Mouse (Mus musculus) thymus, adult 2 months (tissue): ENCODE data around the gene Fam178b. TPM values are rescaled to one million over a fixed set of nuclear protein-coding genes. Genes with fewer than 3 reads are reported as not detected.

Experiments
- DNase-seq: peaks from one replicate; pipeline ENCODE4 v3.0.0; 2021
- H3K27ac ChIP-seq: fragments of 200-500 bp; 2 replicates; pipeline ENCODE4 v1.5.1; 2012; ENCODE audit warnings: low read length, control low read depth; ENCODE audit not compliant: control insufficient read depth, insufficient read depth
- H3K27me3 ChIP-seq: fragments of 200-500 bp; 2 replicates; pipeline ENCODE4 v1.6.1; 2012; ENCODE audit warnings: mild to moderate bottlenecking, low read length, moderate library complexity, mixed read lengths; ENCODE audit not compliant: control insufficient read depth, insufficient read depth
- H3K36me3 ChIP-seq: fragments of 200-500 bp; 2 replicates; pipeline ENCODE4 v1.6.1; 2012; ENCODE audit warnings: mild to moderate bottlenecking, low read length, moderate library complexity; ENCODE audit not compliant: control insufficient read depth, insufficient read depth
- H3K4me1 ChIP-seq: fragments of 200-500 bp; replicated peaks from 2 replicates; pipeline ENCODE4 v1.6.1; 2012; ENCODE audit warnings: low read length; ENCODE audit not compliant: control insufficient read depth, insufficient read depth
- H3K4me3 ChIP-seq: fragments of 200-500 bp; 2 replicates; pipeline ENCODE4 v1.5.1; 2012; ENCODE audit warnings: mild to moderate bottlenecking, low read length, control low read depth, moderate library complexity; ENCODE audit not compliant: control insufficient read depth, insufficient read depth
- CTCF ChIP-seq: fragments of 200-500 bp; IDR thresholded peaks from 2 replicates; pipeline ENCODE4 v1.5.1; 2012; ENCODE audit warnings: mild to moderate bottlenecking, control low read depth, low read length, moderate library complexity, borderline replicate concordance; ENCODE audit not compliant: control insufficient read depth, poor library complexity, insufficient read depth; ENCODE audit errors: extremely low read depth
- POLR2A ChIP-seq: fragments of 200-500 bp; IDR thresholded peaks from 2 replicates; pipeline ENCODE4 v1.6.1; 2012; ENCODE audit warnings: mild to moderate bottlenecking, low read length, control low read depth, moderate library complexity; ENCODE audit not compliant: control insufficient read depth, poor library complexity, insufficient read depth; ENCODE audit errors: extremely low read depth
- WGBS: fragments of 180-500 bp; shearing (Covaris S2); methylation state at CpG from one replicate; pipeline ENCODE4 v1.1.7; 2018; 5-methylcytosine and 5-hydroxymethylcytosine counted together
- polyA plus RNA-seq: library from polyadenylated mRNA; depleted of rRNA; stranded (reverse); fragments of >200 nt; gene quantifications from 2 replicates; pipeline ENCODE4 v1.2.3, GENCODE M21; 2012; rRNA removed

The Fam178b gene
- polyA plus RNA-seq = 1.4 and 1.9 TPM in 2 replicates

DNA sequence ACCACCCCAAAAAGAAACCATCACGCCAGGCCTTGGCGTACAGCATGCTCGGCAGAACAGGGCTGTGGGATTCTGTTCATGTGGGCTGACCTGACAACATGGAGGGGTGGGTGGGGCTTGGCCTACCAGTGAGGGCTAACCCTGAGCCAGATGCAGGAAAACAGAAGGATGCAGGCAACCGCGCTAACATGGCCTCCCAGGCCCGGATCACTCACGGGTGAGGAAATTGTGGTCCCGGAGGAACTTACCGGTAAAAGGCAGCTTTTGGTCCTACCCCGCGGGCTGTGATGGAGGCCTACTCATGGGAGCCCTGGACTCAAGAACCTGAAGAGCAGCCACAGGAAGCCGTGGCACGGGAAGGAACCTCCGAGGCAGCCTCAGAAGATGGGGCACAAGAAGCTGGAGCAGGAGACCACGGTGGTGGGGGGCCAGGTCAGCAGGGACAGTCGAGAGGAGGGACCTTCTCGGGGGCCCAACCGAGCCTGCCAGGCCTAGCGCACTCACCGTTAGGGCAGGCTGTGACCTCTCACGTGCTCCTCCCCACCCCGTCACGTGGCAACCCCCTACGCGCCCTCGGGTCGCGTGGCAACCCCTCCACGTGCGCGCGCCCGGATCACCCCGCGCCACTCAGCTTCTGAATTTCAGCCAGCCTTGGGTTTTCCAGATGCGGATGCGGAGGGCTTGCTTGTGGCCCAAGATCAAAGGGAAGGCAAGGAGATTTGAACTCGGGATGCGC is at the start of gene Fam178b:
Fam178b (minus strand) TSS at position 564 of the 736 bp plus-strand sequence.
- no peaks in the 10 kb centered on the region for H3K27me3 ChIP-seq
- no peaks in the 10 kb centered on the region for H3K36me3 ChIP-seq
- H3K4me1 ChIP-seq = no peaks in the 10 kb centered on the region
- no peak for DNase-seq
- H3K27ac ChIP-seq = no peak within 1 kb of the TSS
- TF ChIP-seq CTCF (no peak), POLR2A (no peak)
- 96% methylated on average over 39 of the region's 39 CpGs for WGBS
- no peak within 1 kb of the TSS for H3K4me3 ChIP-seq

DNA sequence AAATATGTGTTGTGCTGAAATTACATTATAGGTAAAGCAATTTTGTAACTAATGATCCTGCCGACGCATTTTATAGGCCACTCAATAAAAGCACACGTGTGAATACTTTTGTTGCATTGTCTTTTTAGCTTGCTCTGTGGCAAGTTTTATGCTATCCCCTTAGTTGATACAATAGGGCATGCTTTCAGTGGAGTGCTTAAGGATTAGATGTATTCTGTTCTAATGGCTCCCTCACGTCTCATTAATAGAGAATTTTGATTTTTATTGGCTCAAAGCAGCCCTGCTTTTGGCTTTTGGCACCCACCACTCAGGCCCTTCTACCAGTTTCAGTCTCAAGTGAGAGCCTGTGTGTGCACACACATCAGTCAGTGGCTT is 41.1 kb upstream of the Fam178b start:
- no peak for DNase-seq
- H3K27ac ChIP-seq = no peak overlapping the region
- no peaks in the 10 kb centered on the region for H3K36me3 ChIP-seq
- TF ChIP-seq POLR2A (no peak), CTCF (no peak)
- peaks cover 28% of the 10 kb centered on the region for H3K4me1 ChIP-seq
- WGBS = 97% methylated on average over 4 of the region's 4 CpGs
- H3K4me3 ChIP-seq = no peak overlapping the region
- H3K27me3 ChIP-seq = no peaks in the 10 kb centered on the region

DNA sequence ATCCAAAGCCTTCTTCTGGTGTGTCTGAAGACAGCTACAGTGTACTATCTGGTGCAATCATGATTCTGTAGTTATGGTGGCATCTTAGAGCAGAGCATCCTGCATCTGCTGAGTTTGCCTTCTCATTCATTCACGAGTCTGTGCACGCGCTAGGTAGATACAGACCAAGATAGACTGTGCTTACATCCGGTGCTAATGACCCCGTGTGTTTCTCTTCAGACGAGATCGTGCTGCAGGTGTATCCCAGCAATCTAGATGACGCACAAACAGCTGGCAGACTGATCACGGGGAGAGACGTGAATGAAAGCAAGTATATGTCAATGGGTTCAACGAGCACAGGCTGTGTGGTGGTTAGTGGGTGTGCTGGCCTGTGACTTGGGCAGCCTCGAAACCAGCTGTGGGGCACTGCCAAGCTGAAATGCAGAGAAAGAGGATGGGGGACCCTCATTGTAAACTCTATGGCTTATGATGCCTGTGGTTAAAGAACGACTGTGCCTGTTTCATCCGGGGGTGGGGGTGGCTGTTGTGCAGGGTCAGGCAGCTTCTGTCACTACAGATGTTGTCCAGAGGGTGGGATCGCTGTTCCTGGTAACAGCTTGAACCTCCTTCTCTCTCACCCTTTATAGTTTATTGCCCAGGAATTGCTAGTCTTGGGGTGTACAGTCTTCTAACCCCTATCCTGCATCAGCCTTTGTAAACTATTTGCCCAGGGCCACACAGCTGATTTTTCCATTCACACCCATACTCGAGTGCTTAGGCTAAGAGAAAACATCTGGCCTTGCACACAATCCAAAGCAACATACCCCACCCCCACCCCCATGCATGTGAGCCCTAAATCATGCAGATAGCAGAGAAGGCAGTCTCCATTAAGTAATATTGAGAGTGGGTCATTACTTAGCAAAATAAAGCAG is 40.4 kb upstream of the Fam178b start:
- Histone ChIP-seq H3K27me3 (no peaks in the 10 kb centered on the region), H3K36me3 (no peaks in the 10 kb centered on the region), H3K4me3 (no peak overlapping the region), H3K27ac (peak overlapping the region; percentile 45; the same call in 1 of the 2 replicates), H3K4me1 (peaks cover 30% of the 10 kb centered on the region)
- DNase-seq = peak; percentile 16
- TF ChIP-seq POLR2A (no peak), CTCF (no peak)
- WGBS = 26% methylated on average over 16 of the region's 16 CpGs

DNA sequence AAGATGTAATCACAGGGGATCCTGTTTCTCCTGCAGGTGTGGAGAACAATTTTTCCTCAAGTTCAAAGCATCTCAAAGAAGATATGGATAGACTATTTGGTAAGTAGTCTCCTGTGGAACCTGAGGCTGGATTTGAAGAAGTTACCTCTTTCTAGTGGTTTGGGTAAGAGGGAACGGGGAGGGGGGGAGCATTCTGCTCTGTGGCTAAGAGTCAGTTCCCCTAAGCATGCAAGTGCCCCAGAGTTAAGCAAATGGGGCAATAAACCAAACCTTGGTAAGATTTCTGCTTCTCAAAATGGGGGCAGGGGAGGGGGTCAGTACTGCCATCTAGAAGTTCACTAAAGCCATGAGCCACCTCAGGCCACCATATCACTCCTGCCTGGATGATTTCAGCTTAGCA is 35.8 kb upstream of the Fam178b start:
- no peak for DNase-seq
- H3K27me3 ChIP-seq = no peaks in the 10 kb centered on the region
- 21% methylated on average over 1 of the region's 1 CpGs for WGBS
- no peaks in the 10 kb centered on the region for H3K36me3 ChIP-seq
- no peak for TF ChIP-seq CTCF
- TF ChIP-seq POLR2A = no peak
- no peak overlapping the region for H3K27ac ChIP-seq
- H3K4me1 ChIP-seq = peaks cover 30% of the 10 kb centered on the region
- no peak overlapping the region for H3K4me3 ChIP-seq

DNA sequence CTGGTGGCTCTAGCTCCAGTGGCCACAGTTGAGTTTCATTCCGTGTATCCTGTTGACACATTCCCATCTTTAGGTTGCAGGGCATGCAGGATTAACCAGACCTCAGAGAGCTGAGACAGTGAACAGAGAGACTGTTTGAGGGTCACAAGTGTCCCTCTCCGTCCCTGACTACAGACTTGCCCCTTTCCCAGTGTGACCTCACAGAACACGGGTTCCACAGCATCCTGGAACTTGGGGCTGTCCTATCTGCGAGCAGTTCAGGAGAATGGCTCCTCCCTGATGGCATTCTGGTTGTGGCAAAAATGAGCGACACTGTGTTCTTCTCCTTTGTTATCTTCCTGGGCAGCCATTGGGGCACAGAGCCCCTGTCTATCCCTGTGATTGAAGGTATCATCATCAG is 31.3 kb upstream of the Fam178b start, which contains the start of gene Actr1b:
Actr1b (minus strand) TSS at position 112 of the 400 bp plus-strand sequence.
- H3K36me3 ChIP-seq = no peaks in the 10 kb centered on the region
- TF ChIP-seq POLR2A (no peak), CTCF (no peak)
- 91% methylated on average over 5 of the region's 5 CpGs for WGBS

DNA sequence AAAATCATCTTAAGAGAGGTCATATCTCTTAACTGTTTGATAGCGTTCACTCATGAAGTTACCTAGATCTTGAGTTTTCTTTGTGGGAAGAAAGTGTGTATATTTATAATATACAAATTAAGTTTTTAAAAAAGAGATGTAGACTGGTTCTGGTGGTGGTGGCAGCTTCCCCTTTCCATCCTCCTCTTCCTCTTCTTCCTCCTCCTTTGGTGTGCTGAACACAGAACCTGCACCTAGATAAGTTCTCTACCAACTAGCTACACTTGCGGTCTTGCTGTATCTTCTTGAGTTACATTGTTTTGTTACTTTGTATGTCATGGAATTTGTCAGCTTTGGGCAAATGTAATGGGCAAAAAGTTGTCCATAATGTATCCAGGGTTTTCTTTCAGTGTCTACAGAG is 28.1 kb upstream of the Fam178b start:
- Histone ChIP-seq H3K27me3 (no peaks in the 10 kb centered on the region), H3K36me3 (no peaks in the 10 kb centered on the region; the same call in 1 of the 2 replicates), H3K4me1 (peaks cover 13% of the 10 kb centered on the region), H3K4me3 (no peak overlapping the region), H3K27ac (no peak overlapping the region)
- no peak for TF ChIP-seq POLR2A
- no peak for TF ChIP-seq CTCF
- no peak for DNase-seq
- 94% methylated on average over 2 of the region's 2 CpGs for WGBS

More for the DNA sequence above, 31.3 kb upstream of the Fam178b start, which contains the start of gene Actr1b:
- H3K4me1 ChIP-seq = peaks cover 5% of the 10 kb centered on the region
- H3K27ac ChIP-seq = no peak within 1 kb of the TSS
- H3K27me3 ChIP-seq = no peaks in the 10 kb centered on the region
- DNase-seq = no peak
- H3K4me3 ChIP-seq = no peak within 1 kb of the TSS

DNA sequence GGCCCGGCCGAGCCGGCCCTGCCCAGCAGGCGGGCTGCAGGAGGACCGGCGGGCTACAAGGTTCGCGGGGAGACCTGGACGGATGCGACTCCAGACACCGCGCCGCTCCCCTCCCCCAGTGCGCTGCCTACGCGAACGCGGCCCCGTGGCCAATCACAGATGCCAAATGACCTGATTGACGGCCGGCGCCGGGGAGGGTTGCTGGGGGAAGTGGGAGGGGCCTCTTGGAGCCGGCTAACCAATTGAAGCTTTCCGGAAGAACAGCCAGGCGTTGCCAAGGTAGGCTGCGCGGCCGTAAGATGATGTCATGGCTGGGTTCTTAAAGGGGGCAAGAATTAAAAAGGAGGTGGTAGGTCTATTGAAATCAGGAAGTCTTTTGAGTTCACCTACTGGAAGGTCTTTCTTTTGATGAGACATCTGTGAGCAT is 26.9 kb upstream of the Fam178b start, which contains the start of gene 4933424G06Rik:
4933424G06Rik (plus strand) TSS at position 296 of the 427 bp plus-strand sequence.
- TF ChIP-seq POLR2A = peak; percentile 74
- no peak for TF ChIP-seq CTCF
- Histone ChIP-seq H3K4me3 (peak within 1 kb of the TSS; percentile 97), H3K4me1 (peaks cover 13% of the 10 kb centered on the region), H3K27me3 (no peaks in the 10 kb centered on the region), H3K36me3 (peaks cover 10% of the 10 kb centered on the region), H3K27ac (peak within 1 kb of the TSS; percentile 36)
- DNase-seq = peak; percentile 99
- under 1% methylated on average over 29 of the region's 29 CpGs for WGBS
